Comparison of ENCODE assay signal across 9 mouse cellular contexts in genomic region chr9:117373164-117373741, GRCm38 (mm10).
DNase-seq lines count a peak whose midpoint lies in the region; ATAC-seq and TF ChIP-seq lines count a peak whose summit lies in the region.
"Had no signal": no experiment of that assay in that cellular context is flagged by ENCODE, and none has a peak within 500 bp of the region (broad histone marks: within the 10 kb centered on the region; RNA-seq: fewer than 3 reads in every experiment).

No protein-coding gene starts in this region.

- WGBS in heart, postnatal 0 days = 30% methylated on average over 7 of the region's 7 CpGs
- 13% methylated on average over 7 of the region's 7 CpGs for WGBS in lung, adult 2 months

- no peaks in the 10 kb centered on the region for H3K4me1 ChIP-seq in heart, postnatal 0 days (ENCODE audit: control insufficient read depth, insufficient read depth)
- H3K4me1 ChIP-seq in lung, adult 2 months (ENCODE audit: control insufficient read depth, insufficient read depth, low read length) = no peaks in the 10 kb centered on the region

- H3K36me3 ChIP-seq in heart, postnatal 0 days (replicated peaks; ENCODE audit: control insufficient read depth, insufficient read depth, low read length) = no peaks in the 10 kb centered on the region
- H3K36me3 ChIP-seq: limb, embryonic 12.5 days had no signal

- H3K9ac ChIP-seq in heart, postnatal 0 days (replicated peaks; ENCODE audit: low read depth, low read length) = no peak overlapping the region
- H3K9ac ChIP-seq: limb, embryonic 12.5 days had no signal

- DNase-seq in gastrocnemius, adult 18-20 months (ENCODE audit: low spot score) = peak; percentile 38
- no peak for DNase-seq in gastrocnemius, postnatal 36 days
- peak; percentile 43 for DNase-seq in adrenal gland, postnatal 10 days
- DNase-seq in heart, postnatal 0 days (ENCODE audit: low spot score) = peak; percentile 55
- DNase-seq in lung, adult 2 months = peak; percentile 8
- no peak for DNase-seq in layer of hippocampus, adult 18-20 months (ENCODE audit: low spot score in 2 of 2)
- DNase-seq in cerebellum, postnatal 4 days (ENCODE audit: low spot score in 2 of 2) = no peak
- no peak for DNase-seq in spleen, adult 18-20 months

- TF ChIP-seq POLR2A in lung, adult 2 months (IDR thresholded peaks at IDR 0.05; ENCODE audit: borderline replicate concordance, extremely low read depth, low read depth, low read length) = no peak

- peaks cover 5% of the 10 kb centered on the region; the same call in 1 of the 2 replicates for H3K9me3 ChIP-seq in heart, postnatal 0 days (replicated peaks; ENCODE audit: control insufficient read depth, low read length)
- H3K9me3 ChIP-seq: limb, embryonic 12.5 days had no signal

- H3K4me2 ChIP-seq in heart, postnatal 0 days (ENCODE audit: low read depth, low read length) = no peak overlapping the region
- H3K4me2 ChIP-seq: limb, embryonic 12.5 days had no signal

- TF ChIP-seq CTCF in heart, postnatal 0 days (IDR thresholded peaks at IDR 0.05; ENCODE audit: low read depth) = no peak
- TF ChIP-seq CTCF in lung, adult 2 months (IDR thresholded peaks at IDR 0.05; ENCODE audit: insufficient read depth, low read length) = no peak

- ATAC-seq in heart, postnatal 0 days (ENCODE audit: insufficient read depth, low read depth) = peak; percentile 80

- intact Hi-C loops in gastrocnemius, postnatal 36 days (cut with DNase I) = no loop called here

- peak overlapping the region; percentile 28; the same call in 1 of the 2 replicates for H3K27ac ChIP-seq in heart, postnatal 0 days (ENCODE audit: low read depth)
- H3K27ac ChIP-seq: limb, embryonic 12.5 days had no signal

- no peaks in the 10 kb centered on the region for H3K27me3 ChIP-seq in heart, postnatal 0 days (ENCODE audit: control insufficient read depth, insufficient read depth, low read length)
- H3K27me3 ChIP-seq: limb, embryonic 12.5 days had no signal

- TF ChIP-seq EP300 in heart, postnatal 0 days (IDR thresholded peaks at IDR 0.05; ENCODE audit: low read depth) = peak; percentile 50; the same call in 1 of the 2 replicates

- H3K4me3 ChIP-seq in heart, postnatal 0 days (ENCODE audit: low read depth, low read length) = no peak overlapping the region
- H3K4me3 ChIP-seq in lung, adult 2 months (replicated peaks; ENCODE audit: extremely low read depth, low read depth, low read length) = no peak overlapping the region
- H3K4me3 ChIP-seq: limb, embryonic 12.5 days had no signal

Comparison
In these comparisons a context has a peak if more than half of its experiments do, and no peak if none do; other contexts are left out.
1. DNase-seq: peak in gastrocnemius, adult 18-20 months (single experiment), adrenal gland, postnatal 10 days (single experiment), heart, postnatal 0 days (single experiment) and lung, adult 2 months (single experiment); none in gastrocnemius, postnatal 36 days (0 of 2), layer of hippocampus, adult 18-20 months (0 of 2), cerebellum, postnatal 4 days (0 of 2) and spleen, adult 18-20 months (0 of 2).